Mouse (Mus musculus): ENCODE data around the gene Carmil3.

The Carmil3 gene

DNA sequence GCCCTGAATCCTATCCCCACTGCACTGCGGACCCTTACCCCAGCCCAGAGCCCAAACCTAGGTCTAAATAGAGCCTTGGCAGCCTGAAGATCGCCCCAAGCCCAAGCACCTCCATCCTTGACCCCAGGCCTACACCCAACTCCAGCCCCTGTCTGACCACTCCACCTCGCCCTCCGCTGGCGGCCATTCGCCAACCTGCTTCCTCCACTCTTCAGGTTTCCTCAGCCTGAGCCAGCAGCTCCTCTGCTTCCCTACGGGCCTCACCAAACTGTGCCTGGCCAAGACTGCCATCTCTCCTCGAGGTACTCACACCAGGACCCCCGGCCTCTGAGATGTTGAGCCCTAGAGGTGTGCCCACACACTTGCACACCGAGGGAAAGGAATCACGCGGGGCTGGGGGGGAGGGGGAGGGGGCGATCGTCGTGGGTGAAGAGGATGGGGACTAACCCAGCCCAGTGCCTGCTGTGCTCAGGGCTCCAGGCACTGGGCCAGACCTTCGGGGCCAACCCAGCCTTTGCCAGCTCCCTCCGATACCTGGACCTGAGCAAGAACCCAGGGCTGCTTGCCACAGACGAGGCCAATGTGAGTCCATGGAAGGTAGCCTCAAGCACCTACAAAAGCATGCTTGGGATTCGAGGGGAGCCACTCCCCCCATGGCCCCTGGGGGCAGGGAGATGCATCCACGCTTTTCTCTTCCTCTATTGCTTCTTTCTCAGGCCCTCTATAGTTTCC is 5.2 kb downstream of the Carmil3 start:
- DNase-seq: no peak

DNA sequence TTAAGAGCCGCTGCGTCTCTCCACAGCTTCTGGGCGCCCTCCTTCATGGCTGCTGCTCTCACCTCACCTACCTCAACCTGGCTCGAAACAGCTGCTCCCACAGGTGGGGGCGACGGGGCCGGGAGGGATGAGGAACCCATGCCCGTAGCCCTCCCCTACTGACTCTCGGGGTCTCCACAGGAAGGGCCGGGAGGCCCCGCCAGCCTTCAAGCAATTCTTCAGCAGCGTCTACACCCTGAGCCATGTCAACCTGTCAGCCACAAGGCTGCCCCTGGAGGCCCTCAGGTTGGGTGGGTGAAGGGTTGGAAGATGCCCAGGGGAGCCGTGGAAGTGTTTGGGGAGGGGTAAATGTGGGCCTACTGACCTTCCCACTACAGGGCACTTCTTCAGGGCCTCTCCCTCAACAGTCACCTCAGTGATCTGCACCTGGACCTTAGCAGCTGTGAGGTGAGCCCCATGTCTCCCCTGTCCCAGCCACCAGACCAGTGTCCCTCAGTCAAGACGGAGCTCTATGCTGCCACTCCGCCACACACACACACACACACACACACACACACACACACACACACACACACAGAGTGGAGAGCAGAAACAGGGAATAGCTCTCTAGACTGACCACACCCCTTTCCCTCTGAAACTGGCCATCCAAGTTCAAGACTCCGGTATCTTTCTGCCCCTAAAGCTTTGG is 6.5 kb downstream of the Carmil3 start:
- DNase-seq: no peak

DNA sequence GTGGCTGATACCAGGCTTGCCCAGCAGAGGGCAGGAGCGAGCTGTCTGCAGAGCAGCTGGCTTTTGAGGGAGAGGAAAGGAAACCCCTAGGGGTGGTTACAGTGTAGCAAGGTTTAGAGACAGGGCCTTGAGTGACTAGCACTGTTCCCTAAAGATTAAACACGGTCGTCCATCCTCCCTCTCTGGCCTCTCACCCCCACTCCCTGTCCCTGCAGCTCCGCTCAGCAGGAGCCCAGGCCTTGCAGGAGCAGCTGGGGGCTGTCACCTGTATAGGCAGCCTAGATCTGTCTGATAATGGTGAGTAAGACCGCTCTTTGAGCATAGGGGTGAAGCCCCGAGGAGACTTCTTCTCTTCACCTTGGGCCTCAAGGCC is 7.0 kb downstream of the Carmil3 start:
- peak; percentile 92 for DNase-seq

DNA sequence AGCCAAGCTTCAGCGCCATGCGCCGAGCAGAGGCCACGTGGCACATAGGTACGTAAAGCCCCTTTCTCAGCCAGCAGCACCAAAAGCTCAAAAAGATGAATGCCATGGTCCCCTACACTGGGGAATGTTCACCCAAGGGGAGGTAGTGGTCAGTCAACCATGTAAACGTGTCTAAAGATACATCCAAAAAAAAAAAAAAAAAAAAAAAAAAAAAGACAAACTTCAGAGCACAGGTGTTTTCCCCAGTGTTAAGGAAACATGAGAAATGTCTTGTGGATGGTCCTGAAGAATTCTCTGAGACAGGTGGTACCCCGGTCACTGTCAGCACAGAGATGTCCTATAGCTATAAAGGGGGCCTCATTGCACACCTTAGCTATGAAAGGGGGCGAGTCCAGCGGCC is 15.2 kb downstream of the Carmil3 start:
- no peak for DNase-seq

DNA sequence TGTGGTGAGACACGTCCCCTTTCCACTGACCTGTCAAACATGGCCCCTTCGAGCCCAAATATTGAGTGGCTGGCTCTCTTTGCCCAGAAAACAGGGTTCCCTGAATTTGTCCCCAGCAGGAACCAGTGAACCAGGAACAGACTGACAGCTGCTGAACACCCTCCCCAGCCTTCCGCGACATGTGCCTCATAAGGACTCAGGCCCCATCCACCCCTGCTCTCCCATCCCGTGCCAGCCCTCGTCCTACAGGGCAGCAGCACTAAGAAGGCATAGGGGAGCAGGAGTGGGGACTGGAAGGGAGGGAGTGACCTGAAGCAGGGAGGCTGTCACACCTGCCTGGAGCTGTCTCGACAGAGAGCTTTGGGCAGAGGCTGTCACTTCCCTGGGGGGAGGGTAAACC is 17.4 kb downstream of the Carmil3 start:
- no peak for DNase-seq

DNA sequence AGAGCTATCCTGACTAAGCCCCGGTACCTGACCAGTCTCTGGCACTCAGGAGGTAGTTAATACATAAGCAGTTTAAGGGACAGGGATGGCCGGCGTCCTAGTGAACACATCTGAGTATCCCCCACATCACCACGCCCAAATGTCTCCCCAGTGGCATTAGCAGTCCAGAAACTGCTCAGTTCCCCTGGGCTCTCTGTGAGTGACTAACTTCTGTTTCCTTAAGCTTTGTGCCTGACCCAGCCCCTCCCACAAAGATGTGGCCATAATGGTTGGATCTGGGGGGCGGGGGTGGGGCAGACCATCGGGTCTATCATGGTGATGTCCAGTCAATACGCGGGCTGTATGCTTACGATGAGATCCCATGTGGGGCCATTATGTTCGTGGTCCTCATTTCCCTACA is 19.1 kb downstream of the Carmil3 start:
- DNase-seq: no peak

DNA sequence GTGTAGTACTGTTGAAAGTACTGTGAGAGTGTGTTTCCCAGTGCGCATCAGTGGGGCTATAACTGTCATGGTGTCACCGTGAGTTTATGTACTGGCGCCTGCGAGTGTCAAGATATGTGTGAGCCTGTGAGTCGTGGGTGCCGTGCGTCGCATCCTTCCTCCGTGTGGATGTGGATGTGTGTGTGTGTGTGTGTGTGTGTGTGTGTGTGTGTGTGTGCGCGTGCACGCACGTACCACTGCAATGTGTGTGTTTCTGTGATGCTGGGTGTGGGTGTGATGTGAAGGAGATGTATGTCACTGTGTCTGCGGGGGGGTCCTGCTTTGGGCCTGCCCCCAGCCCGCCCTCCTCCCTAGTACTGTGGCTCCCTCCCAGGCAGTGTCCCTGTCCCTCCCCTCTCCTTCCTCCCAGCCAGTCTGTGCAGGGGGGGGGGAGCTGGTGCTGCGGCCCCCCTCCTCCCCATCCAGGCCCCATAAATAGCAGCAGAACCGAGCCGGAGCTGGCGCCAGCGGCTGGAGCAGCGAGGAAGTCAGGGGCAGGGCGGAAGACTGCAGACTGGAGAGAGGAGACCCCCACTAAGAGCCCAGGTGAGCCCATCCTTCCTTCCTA is 19.8 kb downstream of the Carmil3 start, which contains the start of gene Cpne6:
Gene Cpne6, plus strand, starts transcription at position 321 of the 607 bp plus-strand sequence.
- no peak for DNase-seq

DNA sequence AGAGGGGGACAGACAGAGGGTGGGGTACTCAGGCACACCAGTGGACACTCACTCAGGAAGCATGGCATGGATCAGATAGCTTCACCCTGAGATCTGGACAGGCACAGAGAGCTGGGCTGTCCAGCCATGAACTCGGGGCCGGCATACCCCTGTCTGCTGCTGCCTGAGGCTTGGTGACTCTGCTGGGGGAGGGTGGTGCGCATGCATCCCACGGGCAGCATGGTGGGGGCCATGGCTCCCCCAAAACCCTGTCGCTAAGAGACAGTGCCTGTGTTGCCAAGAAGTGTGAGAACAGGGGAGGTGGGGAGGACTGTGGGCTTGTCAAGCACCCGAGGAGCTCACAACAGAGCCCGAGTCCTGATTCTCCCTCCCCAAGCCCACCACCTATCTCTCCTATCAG is 20.6 kb downstream of the Carmil3 start:
- no peak for DNase-seq

DNA sequence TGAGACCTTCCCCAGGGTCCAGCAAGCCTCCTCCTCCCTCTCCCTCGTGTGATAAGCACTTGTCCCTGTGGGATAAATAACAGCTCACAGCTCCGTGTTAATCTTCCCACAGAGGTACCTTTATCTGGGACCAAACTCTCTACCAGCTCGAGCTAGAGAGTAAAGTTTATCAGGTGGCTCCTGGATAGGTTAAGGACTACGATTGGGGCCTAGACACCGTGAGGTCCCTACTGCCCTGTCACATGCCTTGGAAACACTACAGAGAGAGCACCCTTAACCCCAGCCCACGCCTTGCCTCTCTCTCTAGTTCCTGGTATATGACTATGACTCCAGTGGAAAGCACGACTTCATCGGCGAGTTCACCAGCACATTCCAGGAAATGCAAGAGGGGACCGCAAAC is 23.5 kb downstream of the Carmil3 start:
- DNase-seq: no peak

DNA sequence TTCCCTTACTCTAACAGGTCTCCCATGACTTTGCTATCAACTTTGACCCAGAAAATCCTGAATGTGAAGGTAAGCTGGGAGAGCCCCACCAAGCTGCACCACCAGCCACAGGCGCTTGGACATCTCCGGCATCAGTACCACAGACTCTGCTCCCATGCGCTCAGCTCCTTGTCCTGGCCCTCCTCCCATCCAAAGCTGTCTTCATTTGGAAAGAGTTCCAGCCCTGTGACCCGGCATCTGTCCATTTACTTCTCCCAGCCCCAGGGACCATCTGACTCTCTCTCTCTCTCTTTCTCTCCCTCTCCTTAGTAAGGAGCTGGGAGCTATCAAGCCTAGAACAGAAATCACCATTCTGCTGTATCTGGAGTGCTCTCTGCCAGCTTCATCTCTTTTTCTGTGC is 25.4 kb downstream of the Carmil3 start:
- no peak for DNase-seq

DNA sequence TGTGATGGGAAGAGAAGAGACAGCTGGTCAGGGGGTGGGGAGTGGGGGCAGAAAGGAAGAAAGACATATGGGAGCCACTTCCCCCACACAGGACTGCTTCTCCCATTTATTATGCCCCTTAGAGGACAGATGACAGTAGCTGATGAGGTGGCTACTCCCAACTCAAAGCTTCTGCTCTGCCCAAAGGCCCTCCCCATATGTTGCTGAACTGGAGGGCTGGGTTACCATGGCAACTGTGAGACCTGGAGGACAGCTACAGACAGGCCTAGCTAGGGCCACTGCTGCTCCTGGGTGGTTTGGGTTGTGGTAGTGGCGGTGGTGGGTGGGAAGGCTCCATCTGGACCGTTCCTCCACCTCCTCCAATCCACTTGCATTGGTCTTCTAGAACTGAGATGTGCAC is 28.4 kb downstream of the Carmil3 start:
- no peak for DNase-seq

DNA sequence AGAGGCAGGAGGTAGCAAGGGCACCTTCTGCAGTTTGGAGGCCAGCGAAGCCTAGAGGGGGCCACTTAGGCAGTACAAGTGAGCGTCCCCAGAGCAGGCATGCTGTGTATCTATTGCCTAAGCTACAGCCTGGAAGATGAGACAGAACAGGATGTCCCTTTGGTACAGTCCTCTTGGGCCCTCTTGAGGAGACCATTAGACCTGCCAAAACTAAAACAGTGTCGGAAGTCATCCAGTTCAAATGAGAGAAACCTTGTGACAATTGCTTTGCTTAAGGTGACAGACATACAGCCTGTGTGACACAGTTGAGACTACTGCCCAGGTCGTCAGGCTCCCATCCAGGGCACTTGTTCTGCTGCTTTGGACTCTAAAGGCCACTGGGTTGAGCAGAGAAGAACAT is 29.2 kb downstream of the Carmil3 start:
- DNase-seq: no peak

DNA sequence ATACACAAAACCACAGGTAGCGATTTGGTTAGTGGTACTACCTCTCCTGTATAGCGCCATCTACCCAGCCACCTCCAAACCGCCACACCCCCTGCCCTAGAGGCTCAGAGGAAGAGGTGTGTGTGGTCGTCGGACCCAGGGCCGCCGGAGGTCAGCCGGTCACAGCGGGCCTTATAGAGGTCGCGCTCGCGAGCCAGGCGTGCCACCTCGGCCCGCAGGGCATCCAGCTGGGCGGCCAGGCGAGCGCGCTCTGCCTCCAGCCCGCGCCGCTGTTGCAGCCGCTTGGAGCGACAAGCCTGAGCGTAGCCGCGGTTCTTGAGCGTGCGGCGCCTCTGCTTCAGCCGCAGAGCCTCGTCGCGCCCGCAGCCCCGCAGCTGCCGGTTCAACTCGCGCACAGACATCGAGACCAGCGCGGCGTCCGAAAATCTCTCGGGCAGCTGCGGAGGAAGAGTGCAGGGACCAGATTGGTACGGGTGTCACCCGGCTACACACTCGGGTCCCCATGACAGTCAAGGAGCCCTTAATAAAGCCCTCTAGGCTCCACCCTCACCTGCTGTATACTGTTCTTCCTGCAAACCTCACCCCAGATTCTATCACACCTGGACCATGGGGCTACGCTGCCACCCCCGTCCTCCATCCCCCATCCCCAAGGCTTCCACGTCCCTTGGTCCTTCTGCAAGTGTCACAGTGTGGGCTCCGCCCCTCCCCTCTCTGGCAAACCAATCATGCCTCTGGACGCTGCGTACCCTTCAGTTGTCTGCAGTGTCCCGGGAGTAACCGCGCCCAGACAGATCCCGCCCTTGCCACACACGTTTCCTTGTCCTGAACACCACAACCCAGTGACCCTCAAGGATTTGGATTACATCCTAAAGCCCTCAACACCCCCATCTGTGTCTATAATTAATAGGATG is 30.3 kb downstream of the Carmil3 start:
- peak; percentile 26 for DNase-seq

DNA sequence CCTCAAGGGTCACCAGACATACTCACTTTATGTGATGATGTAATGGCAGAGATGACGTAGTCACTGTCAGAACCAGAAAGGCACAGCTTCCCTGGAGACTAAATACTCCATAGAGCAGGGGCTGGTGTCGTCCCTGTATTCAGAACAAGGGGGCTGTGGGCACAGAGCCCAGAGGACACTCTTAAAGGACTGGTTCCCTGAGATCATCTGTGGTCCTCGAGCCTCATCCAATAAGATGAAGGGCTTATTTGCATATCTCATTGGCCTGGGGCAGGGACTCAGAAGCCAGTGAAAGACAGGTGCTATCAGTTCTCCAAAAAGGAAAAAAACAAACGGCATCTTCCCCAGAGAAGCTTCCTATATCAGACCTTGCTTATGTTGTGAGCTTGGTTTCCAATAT is 33.6 kb downstream of the Carmil3 start:
- no peak for DNase-seq

DNA sequence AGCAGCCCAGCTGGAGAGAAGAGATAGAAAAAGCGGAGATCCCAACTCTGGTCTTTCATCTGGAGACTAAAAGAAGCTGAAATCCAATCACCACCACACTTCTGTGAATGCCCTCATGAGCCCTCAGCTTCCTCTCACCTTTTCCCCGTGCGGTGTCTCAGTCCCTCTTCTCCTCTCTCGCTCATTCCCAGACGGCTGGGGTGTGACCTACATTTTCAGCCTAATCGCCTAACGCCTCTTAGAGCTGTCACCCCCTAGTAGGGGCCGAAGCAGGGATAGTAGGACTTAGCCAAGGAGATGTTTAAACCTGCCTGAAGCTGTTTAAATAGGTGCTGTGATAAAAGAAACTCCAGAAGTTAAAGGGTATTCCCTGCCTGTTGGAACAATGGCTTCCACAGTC is 34.3 kb downstream of the Carmil3 start, which contains the start of gene Nrl:
Gene Nrl, minus strand, starts transcription at position 197 of the 400 bp plus-strand sequence.
- no peak for DNase-seq

DNA sequence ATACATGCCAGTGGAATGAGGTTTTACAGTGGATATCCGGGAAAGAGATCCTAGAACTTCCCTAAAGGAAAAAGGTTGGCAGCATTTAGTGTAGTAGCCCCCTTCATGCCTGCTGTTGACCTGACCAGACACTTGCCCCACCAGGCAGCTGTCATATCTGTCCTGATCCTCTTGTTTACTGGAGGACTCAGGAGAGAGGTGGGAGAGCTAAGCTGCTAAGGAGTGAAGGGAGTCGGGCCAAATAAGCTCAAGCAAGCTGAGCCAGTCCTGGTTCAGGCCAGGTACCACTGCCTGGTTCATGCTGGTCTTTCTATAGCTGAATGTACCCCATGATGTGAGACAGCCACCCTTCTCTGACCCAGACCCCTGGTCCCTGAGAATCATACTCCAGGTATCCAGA is 36.2 kb downstream of the Carmil3 start:
- DNase-seq: no peak

DNA sequence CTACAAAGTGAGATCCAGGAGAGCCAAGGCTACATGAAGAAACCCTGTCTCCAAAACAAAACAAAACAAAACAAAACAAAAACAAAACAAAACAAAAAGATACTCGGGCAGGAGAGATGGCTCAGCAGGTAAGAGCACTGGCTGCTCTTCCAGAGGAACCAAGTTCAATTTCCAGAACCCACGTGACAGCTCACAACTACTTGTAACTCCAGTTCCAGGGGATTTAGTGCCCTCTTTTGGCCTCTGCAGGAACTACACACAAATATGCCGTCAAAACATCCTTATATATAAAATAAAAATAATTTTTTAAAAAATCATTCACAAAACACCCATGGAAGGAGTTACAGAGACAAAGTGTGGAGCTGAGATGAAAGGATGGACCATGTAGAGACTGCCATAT is 37.5 kb downstream of the Carmil3 start:
- DNase-seq: peak; percentile 45

DNA sequence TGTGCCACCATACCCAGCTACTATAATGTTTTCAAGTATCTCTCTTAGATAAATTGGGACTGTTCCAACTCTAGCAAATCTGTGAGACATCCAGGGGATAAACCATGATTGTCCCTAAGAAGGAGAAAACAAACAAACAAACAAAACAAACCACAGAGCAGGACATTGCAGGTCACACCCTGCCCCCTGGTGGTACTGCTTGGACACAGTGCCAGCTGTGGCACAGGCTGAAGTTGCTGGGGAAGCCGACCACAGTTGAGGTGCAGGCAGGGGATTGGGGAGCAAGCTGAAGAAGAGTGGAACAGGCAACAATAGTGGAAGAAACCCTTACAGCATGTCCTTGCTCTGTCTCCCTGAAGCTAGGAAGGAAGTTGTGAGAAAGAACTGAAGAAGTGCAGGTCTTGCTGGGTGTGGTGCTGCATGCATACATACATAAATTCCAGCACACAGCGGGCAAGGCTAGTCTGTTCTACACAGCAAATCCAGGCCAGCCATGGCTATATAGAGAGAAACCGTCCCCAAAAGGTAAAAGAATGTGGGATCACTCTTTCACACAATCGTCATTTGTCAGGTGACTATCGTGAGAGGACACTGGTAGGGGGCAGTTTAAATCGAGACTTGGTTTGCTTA is 45.8 kb downstream of the Carmil3 start:
- peak; percentile 78 for DNase-seq

DNA sequence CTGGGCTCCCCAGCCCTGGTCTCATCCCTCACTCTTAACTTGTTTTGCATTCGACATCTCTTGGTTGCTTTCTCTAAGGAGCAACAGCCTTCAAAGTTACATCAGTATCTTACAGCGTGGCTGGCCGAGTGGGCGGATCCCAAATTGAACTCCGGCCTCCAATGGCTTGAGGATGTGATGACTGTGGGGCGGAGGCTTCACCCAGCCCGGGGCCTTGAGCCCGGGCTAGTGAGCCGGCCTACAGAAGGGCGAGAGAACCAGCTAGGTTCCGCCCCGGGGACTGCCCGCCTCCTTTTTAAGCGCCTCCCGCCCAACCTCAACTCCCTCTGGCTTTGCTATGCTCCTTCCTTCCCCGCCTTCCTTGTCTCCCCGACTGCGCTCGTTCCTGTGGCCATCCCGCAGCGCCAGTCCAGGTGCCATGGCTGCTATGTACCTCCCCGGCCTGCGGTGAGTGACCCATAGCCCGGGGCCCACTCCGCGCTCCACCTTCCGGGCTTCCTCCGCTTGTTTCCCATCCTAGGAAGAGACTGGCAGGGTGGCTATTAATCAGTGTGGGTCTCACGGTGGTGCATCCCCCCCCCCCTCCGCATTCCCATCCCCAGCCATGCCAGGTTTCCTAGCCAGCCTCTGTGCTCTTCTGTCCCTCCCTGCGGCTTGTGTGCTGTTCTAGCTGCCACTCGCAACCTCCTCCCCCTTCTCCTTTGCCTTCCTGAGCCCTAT is 49.8 kb downstream of the Carmil3 start, which contains the start of gene Pck2:
Gene Pck2, plus strand, starts transcription at position 200 of the 720 bp plus-strand sequence.
- DNase-seq: peak; percentile 93

DNA sequence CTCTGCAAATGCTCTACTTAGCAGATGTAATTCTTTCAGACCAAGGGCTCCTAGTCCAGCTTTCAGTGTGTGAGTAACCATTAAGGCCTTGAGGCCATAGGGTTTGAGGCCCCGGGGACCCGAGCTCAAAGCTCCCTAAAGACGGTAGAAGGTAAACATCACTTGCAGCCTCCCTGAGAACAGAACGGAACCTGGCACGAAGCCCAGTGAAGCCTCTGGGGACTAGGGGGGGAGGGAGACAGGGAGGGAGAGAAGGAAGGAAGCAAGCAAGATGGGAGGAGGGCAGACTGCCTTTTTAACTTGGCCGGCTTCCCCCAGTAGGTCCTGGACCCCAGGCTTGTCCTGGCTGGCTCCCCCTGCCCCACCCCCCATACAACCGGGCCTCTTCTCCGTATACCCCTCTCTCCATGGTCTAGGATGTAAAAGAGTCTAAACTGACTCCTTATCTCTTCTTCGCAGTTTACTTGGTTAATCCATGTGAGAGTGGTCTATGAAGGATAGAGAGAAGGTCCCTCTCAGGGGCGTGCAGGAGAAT is 50.4 kb downstream of the Carmil3 start:
- peak; percentile 93 for DNase-seq

DNA sequence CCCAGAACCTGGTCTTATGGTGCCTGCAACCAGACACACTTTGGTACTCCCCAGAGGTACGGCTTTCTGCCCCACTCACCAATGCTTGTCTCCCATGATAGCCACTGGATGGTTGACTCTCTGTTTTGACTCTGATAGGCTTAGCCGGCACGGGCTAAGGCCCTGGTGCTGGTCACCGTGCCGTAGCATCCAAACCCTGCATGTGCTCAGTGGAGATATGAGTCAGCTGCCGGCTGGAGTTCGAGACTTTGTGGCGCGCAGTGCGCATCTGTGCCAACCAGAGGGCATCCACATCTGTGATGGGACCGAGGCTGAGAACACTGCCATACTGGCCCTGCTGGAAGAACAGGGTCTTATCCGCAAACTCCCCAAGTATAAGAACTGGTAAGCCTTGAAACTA is 51.8 kb downstream of the Carmil3 start:
- no peak for DNase-seq

Data from kidney, postnatal 10 days (tissue).